Mouse (Mus musculus) CH12.LX (cell line): ENCODE results near the gene Fbxl17.

Experiments used
- CHD2 ChIP-seq: IDR thresholded peaks from 2 replicates; pipeline ENCODE4 v1.6.1; 2011; ENCODE audit warnings: low read length, improper control_type of control experiment
- JUN ChIP-seq: IDR thresholded peaks from 2 replicates; pipeline ENCODE4 v1.6.1; 2011; ENCODE audit warnings: low read depth, mild to moderate bottlenecking, low read length, improper control_type of control experiment, moderate library complexity; ENCODE audit not compliant: insufficient read depth
- MEF2A ChIP-seq: IDR thresholded peaks from 2 replicates; pipeline ENCODE4 v1.6.1; 2014; ENCODE audit warnings: low read depth, mild to moderate bottlenecking, inconsistent platforms, low read length, improper control_type of control experiment, borderline replicate concordance
- POLR2A ChIP-seq: IDR thresholded peaks from 2 replicates; pipeline ENCODE4 v1.6.1; 2011; ENCODE audit warnings: low read depth, mild to moderate bottlenecking, improper control_type of control experiment, low read length
- RAD21 ChIP-seq: IDR thresholded peaks from 2 replicates; pipeline ENCODE4 v1.6.1; 2011; ENCODE audit warnings: low read depth, mild to moderate bottlenecking, low read length, improper control_type of control experiment, moderate library complexity

DNA sequence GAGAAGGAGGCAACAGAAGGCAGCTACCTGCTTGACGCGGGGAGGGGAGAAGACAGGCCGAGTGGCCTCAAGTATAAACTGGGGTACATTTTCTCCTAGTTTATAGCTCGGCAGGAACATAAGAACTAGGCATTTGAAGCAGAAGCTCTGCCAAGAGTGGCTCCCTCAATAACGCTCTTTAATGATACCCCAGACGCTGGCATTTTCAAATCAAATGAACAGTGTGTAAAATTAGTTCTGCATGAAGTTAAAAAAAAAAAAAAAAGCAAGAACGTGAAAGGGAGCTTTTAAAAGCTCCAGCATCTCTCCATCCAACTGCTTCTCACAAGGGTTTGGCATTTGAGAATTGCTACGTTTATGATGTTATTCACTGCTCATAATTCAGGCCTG lies 423.8 kb downstream of the Fbxl17 start:
- TF ChIP-seq MEF2A (no peak), RAD21 (no peak), CHD2 (no peak), POLR2A (no peak), JUN (no peak)
